Mouse (Mus musculus) mouse trophoblast stem cell (cell line): Measurements from ENCODE around the gene 4632433K11Rik.

ENCODE experiments used
- in situ Hi-C, 2 experiments: fragments of 300-500 bp; cut with MseI, MboI; formaldehyde crosslinking; loops; 2 replicates in 1 of 2; 3 replicates in 1 of 2; pipeline ENCODE4 v1.15.1; 2025

Gene 4632433K11Rik

GRCm38 (mm10) chr7:5020000-5020681 is 13.8 kb upstream of the 4632433K11Rik start, which contains the start of the genes Zfp865 and Ccdc106:
Gene Zfp865 (plus strand): TSS chr7:5020376.
Gene Ccdc106 (plus strand): TSS chr7:5020553.
- in situ Hi-C loops: no loop called here

GRCm38 (mm10) chr7:5020685-5021084 is 13.2 kb upstream of the 4632433K11Rik start:
- in situ Hi-C loops: no loop called here

DNA sequence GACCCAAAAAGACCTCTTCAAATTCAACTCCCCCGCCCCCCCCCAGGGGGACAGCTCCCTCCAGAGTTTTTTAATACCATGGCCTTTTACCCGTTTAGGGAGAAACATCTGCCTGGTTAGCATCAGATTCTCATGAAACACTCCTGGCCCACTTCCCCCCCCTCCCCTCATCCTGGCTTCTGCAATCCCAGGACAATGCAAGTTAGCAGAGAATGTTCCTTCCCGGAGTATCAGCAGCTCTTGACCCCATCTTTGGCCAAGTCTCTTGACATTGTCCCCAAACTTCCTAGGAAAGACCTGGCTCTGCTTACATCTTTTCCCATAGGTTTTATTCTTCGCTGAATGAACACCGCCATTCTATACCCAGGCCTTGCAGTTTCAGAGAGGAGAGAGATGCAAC is 12.7 kb upstream of the 4632433K11Rik start:
- in situ Hi-C loops: no loop called here

- in situ Hi-C loops: no loop called here
Observed at GRCm38 (mm10) chr7:5029543-5029942, 4.4 kb upstream of the 4632433K11Rik start.

- in situ Hi-C loops: no loop called here
Observed at GRCm38 (mm10) chr7:5029946-5030345, 4.0 kb upstream of the 4632433K11Rik start.

DNA sequence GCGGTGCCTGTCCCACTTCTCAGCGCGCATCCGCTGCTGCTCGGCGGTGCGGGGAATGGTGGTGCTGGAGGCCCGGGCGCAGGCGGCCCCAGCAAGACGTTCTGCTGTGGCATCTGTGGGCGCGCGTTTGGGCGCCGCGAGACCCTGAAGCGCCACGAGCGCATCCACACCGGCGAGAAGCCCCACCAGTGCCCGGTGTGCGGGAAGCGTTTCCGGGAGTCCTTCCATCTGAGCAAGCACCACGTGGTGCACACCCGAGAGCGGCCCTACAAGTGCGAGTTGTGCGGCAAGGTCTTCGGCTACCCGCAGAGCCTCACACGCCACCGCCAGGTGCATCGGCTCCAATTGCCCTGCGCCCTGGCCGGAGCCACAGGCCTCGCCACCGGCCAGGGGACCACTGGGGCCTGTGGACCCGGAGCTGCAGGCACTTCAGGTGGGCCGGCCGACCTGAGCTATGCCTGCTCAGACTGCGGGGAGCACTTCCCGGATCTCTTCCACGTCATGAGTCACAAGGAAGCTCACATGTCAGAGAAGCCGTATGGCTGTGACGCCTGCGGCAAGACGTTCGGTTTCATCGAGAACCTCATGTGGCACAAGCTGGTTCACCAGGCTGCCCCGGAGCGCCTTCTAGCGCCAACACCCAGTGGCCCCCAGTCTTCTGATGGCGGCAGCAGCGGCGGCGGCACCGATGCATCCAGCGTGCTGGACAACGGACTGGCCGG is 3.2 kb upstream of the 4632433K11Rik start:
- in situ Hi-C loops: no loop called here

DNA sequence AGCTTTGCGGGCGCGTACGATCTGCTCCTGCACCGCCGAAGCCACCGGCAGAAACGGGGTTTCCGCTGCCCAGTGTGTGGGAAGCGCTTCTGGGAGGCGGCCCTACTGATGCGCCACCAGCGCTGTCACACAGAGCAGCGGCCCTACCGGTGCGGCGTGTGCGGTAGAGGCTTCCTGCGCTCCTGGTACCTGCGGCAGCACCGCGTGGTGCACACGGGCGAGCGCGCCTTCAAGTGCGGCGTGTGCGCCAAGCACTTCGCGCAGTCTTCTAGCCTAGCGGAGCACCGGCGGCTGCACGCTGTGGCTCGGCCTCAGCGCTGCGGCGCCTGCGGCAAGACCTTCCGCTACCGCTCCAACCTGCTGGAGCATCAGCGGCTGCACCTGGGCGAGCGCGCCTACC is 2.4 kb upstream of the 4632433K11Rik start:
- in situ Hi-C loops: no loop called here

- in situ Hi-C loops: no loop called here
Observed at GRCm38 (mm10) chr7:5035628-5036027, 1.7 kb downstream of the 4632433K11Rik start.

GRCm38 (mm10) chr7:5036136-5036535 is 2.2 kb downstream of the 4632433K11Rik start:
- in situ Hi-C loops: no loop called here

DNA sequence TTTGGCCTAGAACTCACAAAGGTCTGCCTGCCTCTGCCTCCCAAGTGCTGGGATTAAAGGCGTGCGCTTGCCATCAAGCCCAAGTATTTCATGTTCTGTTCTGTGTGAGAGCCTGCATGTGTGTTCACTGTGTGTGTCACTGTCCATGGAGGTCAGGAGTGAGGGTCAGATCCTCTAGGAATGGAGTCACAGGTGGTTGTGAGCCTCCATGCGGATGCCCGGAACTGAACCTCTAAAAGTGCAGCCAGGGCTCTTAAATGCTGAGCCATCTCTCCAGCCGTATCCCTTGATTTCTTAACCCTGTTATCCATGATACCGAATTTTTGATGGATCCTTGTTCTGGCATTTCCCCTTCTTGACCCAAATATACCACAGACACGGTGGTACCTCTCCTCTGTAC is 3.1 kb downstream of the 4632433K11Rik start:
- in situ Hi-C loops: no loop called here

DNA sequence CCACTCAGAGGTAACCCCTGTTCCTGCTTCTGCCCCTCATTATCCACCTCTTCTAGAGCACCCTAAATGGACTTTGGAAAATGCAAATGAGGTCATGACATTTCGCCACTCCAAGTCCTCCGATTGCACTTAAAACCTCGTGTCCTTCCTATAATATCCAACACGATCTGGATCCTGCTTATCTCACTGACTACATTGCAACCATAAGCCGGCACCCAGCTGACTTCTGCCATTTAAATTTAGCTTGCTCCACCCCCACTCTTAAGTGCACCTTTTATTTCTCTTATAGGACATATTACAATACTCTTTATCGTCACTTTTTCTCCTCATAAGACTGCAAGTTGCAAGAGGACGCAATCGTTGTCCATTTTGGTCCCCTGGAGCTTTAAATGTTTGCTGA is 3.5 kb downstream of the 4632433K11Rik start:
- in situ Hi-C loops: no loop called here

- in situ Hi-C loops: no loop called here
Observed at GRCm38 (mm10) chr7:5038109-5038732, 4.3 kb downstream of the 4632433K11Rik start, which contains the start of gene Zfp784. Gene Zfp784 (minus strand): TSS chr7:5038446.

DNA sequence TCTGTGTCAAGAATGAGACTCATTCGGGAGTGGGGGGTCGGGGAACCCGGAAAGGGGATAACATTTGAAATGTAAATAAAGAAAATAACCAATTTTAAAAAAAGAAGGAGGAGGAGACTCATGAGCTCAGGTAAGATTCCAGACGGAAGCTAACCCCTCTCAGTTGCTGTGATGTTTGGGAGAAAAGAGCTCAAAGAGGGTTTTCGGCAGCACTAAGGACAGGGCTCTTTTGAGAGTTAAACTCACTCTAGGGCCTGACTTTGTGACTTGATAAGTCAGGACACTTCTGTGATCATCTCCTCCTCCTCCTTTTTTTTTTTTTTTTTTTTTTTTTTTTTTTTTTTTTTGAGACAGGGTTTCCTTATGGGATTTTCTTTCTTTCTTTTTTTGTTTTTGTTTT is 5.0 kb downstream of the 4632433K11Rik start:
- in situ Hi-C loops: no loop called here

- in situ Hi-C loops: loop anchor here (5.0 to 10.0 kb wide), 2 partner anchors 100 to 103 kb away; no protein-coding TSS in a partner anchor
Observed at GRCm38 (mm10) chr7:5044981-5045380, 11.1 kb downstream of the 4632433K11Rik start.

DNA sequence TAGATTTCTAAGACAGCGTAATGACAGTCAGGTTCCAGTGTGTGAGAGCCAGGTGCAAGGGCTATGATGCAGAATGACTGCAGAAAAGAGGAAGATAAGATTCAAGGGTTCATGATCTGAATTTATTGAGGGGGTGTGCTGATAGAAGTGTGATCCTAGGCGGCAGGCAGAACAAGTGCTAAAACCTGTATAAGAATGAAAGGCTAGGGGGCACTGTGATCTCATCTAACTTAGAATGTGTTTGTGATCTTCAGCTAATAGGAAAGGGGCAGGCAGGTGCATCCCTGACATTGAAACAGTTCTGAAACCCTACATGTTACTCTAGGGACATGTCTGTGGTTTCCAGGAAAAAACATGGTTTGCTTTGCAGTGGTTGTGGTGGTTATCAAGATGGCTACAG is 12.2 kb downstream of the 4632433K11Rik start:
- in situ Hi-C loops: loop anchor here (5.0 to 10.0 kb wide), 2 partner anchors 101 to 104 kb away; no protein-coding TSS in a partner anchor

GRCm38 (mm10) chr7:5047313-5047712 is 13.4 kb downstream of the 4632433K11Rik start:
- in situ Hi-C loops: loop anchor here (5.0 to 10.0 kb wide), 2 partner anchors 103 to 105 kb away; no protein-coding TSS in a partner anchor

DNA sequence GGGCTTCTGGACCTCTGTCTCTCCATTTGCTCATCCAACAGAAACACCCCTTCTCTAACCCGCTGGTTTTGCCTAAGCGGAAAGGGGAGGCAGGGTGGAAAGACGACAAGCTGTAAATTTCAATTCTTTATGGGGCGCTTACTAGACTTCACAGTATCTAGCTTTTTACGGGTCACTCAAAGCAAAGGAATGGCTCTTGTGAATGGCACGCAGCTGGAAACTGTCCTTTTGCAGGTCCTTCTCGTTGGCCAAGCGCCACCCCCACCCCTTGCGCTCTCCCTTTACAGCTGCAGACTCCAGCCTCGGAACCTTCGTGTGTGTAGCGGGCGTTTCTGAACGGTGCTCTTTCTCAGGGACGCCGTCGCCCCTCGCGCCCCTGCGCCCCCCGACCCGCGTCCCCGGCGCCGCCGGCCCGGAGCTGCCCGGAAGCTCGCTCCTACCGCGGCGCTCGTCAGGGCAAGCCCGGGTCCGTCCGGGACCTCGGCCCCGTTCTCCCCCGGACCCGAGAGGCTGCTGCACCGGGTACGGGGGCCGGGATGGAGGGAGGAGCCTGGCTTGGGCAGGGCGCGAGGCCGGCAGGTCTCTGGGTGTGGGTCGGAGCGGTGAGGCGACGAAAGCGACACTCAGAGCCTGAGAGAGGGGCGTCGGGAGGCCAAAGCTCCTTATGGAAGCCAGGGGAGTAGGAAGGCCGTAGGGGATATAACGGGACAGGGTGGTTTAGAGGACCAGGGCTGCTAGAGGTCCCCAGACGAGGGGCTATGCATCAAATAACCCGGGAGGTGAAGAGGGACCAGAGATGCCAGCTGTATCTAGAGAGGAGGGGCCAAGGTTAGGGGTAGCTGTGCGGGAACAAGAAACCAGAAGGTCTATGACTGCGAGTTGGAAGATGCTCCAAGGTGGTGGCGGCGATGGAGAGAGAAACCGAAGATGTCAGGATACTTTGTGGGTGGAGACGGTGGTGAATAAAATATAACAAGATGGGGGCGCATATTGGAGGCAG is 17.6 kb downstream of the 4632433K11Rik start, which contains the start of gene Zfp580:
Gene Zfp580 (plus strand): TSS at position 346 of the 1,000 bp plus-strand sequence.
- in situ Hi-C loops: no loop called here

DNA sequence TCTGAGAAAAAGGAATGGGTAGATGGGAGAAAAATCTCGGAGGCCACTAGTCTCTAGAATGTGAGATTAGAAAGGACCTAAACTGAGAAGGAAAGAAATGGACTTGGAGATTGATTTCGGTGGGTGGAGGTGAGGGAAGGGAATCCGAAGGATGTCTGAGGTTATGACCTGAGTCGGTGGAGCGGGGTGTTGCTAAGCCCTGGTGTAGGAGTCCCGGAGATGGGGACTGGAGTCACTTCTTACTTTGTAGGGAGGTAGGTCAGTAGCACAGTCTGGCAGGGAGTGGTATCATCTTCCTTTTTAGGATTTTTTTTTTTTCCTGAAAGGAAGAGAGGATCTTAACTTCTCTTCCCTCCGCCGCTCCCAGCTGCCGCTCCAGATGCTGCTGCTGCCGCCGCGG is 18.5 kb downstream of the 4632433K11Rik start:
- in situ Hi-C loops: no loop called here

- in situ Hi-C loops: no loop called here
Observed at GRCm38 (mm10) chr7:5052931-5053343, 19.0 kb downstream of the 4632433K11Rik start.

- in situ Hi-C loops: no loop called here
Observed at GRCm38 (mm10) chr7:5053456-5054179, 19.7 kb downstream of the 4632433K11Rik start.
